Mouse (Mus musculus) thymus, postnatal 10 days (tissue): ENCODE results near the gene Rsrc2.

Source experiments
- DNase-seq, 2 experiments: peaks; one replicate each; pipeline ENCODE4 v3.0.0; 2021; ENCODE audit warnings: low spot score in 2 of 2

Gene Rsrc2

DNA sequence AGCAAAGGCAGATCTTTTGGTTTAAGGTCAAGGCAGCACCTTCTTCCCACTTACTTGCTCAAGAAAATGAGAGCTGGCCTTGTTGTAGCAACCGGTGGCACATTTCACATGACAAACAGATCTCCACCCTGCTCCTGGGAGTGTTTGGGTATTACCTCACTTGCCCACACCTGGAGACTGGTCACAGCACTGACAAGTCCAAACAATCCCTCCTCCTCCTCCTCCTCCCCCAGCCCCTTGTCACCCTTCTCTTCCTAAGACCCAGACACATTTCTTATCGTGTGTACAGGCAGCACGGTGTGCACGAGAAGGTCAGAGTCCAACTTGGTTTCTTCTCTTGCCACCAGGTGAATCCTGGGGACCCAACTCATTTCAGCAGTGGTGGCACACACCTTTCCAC is 52.3 kb downstream of the Rsrc2 start:
- DNase-seq = no peak

DNA sequence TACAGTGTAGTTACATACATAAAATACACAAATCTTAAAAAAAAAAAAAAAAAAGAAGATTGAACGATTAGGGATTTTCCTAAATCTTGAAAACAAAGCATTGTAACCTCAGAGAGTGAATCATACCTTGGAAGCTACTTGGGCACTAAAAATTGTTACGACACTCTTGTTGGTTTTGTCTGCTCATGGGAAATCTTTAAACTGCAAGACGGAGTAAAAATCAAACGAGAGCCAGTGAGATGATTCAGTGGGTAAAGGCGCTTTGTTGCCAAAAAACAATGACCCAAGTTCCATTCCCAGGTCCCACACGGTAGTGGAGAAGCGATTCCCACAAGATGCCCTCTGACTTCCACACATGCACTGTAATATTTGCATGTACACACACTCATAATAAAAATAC is 53.0 kb downstream of the Rsrc2 start:
- DNase-seq = no peak

DNA sequence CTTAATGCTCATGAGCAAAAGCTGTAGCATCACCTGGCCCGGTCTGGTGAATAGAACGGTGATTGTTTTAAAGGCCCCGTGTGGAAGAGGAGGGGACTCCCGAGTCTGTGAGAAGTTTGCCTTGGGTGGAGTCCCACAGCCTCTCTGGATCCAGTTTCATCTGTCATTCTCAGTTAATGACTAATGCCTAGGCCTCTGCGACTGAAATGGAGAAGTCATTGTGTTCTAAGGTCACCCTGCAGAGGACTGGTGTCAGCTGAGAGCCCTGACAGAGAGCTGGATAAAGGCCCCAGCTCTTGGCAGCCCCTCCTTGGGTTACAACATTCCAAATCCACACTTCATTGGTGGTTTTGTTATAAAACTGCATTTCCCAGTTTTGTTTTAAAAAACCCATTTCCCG is 54.7 kb downstream of the Rsrc2 start:
- no peak for DNase-seq

DNA sequence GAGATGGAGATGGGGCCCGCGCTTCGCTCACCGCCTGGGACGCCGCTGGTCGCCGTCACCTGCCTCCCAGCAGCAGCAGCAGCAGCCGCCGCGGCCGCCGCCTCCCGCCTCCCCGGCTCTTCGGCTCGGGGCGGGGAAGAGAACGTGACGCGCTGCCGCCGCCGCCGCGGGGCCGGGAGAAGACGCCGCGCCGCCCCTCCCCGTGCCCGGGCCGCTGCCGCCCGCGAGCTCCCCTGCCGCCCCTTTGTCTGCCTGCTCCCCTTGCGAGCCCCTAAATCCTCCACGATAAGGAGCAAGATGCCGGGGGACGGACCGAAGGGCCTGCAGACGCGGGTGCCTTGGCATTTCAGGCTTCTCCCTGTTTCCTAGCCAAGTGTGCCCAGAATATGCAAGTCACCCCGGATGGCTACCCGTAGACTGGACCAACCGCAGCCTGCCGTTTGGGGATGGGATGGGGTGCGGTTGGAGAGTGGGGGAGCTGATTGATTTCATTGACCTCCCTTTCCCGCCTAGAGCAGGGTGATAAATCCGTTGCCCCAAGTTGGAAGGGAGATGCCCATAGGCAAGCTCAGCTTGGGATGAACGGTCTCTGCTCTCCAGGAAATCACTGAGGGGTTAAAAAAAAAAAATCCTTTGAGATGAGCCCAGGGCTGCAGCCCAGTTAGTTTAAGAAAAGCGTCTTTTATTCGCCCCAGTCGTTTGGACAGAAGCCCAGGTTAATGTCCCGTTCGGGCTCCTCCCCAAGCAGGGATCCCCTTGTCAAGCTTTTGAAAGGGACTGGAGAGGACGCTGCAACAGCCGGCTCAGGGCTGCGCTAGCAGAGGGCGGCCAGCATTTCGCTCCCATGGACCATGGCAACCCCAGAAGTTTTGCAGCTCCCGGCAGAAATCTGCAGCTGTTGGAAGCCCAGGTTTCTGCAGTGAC is 64.7 kb downstream of the Rsrc2 start, which contains the start of gene Clip1:
Gene Clip1 (minus strand): TSS at position 398 of the 924 bp plus-strand sequence.
- DNase-seq = peak in 1 of 2 experiments; percentile 62

DNA sequence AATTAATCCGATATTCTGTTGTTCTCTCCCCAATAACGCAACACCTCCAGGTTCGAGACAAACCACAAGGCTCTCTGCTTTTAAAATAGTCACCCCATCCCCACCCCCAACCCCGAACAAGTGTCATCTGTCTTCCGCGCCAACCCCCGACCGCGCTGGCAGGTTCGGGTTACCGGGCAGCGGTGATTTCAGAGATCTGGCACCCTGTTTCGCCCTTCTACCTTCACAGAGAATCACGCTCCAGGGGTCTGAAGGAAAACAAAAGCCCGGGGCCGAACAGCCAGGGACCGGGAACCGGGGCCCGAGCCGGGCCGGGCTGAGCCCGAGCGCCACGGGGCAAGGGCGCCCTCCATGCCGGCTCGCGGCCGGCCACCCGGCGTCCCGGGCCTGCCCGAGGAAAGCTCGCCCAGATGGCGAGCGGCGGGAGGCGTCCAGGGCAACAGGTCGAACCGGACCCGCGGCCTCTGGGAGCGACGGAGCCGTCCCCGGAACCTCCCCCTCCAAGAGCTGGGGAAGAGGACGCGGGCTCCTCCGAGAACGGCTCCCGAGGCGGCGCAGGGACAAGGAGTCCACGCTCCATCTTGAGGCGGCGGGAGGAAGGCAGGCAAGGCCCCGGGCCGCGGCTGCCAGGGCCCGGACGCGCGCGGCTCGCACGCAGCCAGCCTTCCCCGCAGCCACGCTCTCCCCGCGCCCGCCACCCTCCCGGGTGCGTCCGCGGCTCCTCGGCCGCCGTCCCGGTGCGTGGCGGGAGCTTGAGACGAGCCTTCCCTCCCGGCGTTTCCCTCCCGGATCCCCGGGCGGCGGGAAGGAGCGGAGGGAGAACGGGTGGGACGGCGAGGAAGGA is 65.6 kb downstream of the Rsrc2 start:
- peak; percentile 36 to 41 for DNase-seq

DNA sequence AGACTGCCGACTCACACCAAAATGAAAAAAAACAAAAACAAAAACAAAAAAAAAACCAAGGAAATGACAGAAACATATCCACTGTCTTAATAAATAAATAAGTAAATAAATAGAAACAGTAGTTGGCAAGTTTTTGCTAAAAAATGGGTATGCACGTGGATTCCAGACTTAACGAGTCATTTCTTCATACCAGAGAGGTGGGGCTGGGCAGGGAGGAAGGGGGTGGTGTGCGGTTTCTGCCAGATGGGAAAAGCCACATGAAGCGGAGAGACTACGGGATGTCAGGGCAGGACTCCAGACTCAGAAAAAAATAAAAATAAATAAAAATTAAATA is 66.2 kb downstream of the Rsrc2 start:
- DNase-seq = no peak

DNA sequence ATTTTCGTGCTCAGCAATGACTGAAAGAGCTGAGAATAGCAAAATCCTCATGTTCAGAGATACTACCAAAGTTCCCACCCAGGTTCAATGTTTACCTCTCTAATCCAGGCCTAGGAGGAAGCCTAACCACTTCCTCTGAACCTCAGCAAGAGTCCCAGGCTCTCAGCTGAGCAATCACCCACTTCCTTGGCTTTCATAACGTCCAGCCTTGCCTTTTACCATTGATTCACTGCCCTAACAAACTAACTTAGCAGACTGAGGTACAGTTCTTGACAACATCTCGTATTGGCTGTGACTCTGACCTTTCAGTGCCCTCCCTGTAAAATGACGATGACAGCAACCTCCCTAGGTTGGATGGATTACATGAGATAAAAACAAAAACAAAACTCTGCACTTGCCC is 66.8 kb downstream of the Rsrc2 start:
- DNase-seq = no peak

DNA sequence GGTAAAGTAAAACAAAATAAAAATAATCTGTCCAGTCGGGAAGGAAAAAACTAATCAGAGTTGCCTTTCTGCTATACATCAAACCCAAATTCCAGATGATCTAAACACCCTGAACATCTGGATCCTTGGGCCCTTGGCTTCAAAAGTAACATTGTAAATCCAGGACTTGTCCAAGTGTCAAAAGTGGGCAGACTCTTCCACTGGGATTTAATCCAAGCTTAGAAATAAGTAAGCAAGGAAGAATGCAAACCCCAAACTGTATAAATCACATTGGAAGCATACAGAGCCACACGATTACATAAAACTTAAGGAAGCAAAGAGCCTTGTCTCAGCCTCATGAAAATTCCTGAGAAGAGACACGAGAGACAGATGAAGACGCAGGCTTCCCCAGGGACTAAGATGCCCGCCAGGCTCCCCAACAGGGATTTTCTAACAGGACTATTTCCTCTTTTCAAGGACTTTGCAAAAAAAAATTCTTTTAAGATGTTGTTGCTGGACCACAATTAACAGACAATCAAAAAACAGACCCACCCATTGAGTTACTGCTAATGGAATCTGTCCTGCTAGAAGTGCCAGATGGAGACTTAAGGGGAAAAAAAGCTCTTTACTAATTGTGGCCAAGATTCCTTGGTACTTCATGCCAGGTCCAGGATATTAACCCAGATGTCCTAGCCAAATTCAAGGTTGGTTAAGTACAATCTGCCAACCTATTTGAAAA is 69.5 kb downstream of the Rsrc2 start:
- no peak for DNase-seq

DNA sequence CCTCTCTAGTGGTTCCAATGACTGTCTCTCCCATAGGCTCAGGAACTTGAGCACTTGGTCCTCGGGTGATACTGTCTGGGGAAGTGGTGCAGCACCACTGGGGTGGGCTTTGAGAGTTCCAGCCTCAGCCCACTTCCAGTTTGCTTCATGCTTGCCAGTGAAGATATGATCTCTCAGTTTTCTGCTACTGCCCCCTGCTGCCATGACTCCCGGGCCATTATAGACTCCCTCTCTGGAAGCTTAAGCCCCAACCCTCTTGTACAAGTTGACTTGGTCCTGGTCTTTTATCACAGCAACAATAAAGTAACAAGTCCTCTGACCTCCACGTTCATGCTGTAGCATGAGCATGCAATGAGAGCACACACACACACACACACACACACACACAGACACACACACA is 70.1 kb downstream of the Rsrc2 start:
- no peak for DNase-seq
